ENCODE assay signal across 34 mouse cellular contexts in the genomic region with DNA sequence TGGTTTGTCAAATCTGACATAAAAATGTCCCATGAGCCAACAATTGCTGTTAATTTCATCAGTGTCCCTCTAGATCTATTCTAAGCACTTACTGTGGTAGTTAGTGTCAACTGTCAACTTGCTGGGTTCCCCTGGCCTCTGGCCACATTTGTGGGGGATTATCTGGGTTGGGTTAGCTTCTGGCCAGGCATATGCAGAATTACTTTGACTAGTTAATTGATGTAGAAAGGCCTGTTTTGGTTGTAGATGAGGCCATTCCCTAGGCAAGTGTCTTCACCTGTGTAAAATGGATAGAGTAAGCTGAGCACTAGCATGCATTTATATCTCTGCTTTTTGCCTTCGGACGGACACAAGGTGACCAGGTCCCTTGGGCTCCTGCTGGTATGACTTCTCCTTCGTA.
"Had no signal": no experiment of that assay in that cellular context is flagged by ENCODE, and none has a peak within 500 bp of the region (broad histone marks: within the 10 kb centered on the region; RNA-seq: fewer than 3 reads in every experiment).

No protein-coding gene starts in this region.

- H3K4me2 ChIP-seq: heart, embryonic 12.5 days; heart, embryonic 13.5 days; heart, embryonic 15.5 days; hindbrain, embryonic 12.5 days; hindbrain, embryonic 13.5 days; hindbrain, embryonic 14.5 days; hindbrain, embryonic 15.5 days; intestine, embryonic 15.5 days; kidney, embryonic 15.5 days had no signal

- H3K27me3 ChIP-seq: heart, embryonic 12.5 days; heart, embryonic 13.5 days; heart, embryonic 15.5 days; hindbrain, embryonic 12.5 days; hindbrain, embryonic 13.5 days; hindbrain, embryonic 15.5 days; intestine, embryonic 15.5 days; kidney, embryonic 15.5 days had no signal

- H3K4me1 ChIP-seq: heart, embryonic 12.5 days; heart, embryonic 13.5 days; heart, embryonic 15.5 days; hindbrain, embryonic 15.5 days; intestine, embryonic 15.5 days; kidney, embryonic 15.5 days had no signal

- ATAC-seq: hindbrain, embryonic 16.5 days; hindbrain, postnatal 0 days; inflammation-experienced regulatory T-cells, adult 6 months; intestine, embryonic 15.5 days; intestine, embryonic 16.5 days; intestine, postnatal 0 days had no signal

- H3K9me3 ChIP-seq: heart, embryonic 12.5 days; heart, embryonic 15.5 days; hindbrain, embryonic 10.5 days; hindbrain, embryonic 12.5 days; hindbrain, embryonic 15.5 days; intestine, embryonic 15.5 days; kidney, embryonic 15.5 days had no signal

- H3K4me3 ChIP-seq: heart, embryonic 12.5 days; heart, embryonic 13.5 days; heart, embryonic 15.5 days; hindbrain, embryonic 10.5 days; hindbrain, embryonic 12.5 days; hindbrain, embryonic 13.5 days; hindbrain, embryonic 15.5 days; intestine, embryonic 15.5 days; kidney, embryonic 15.5 days; layer of hippocampus, adult 2 months; left cerebral cortex, adult 2 months had no signal

- H3K36me3 ChIP-seq: heart, embryonic 12.5 days; heart, embryonic 13.5 days; heart, embryonic 15.5 days; hindbrain, embryonic 10.5 days; hindbrain, embryonic 12.5 days; hindbrain, embryonic 13.5 days; hindbrain, embryonic 15.5 days; intestine, embryonic 15.5 days; kidney, embryonic 15.5 days had no signal

- H3K9ac ChIP-seq: heart, embryonic 12.5 days; heart, embryonic 13.5 days; heart, embryonic 15.5 days; hindbrain, embryonic 12.5 days; hindbrain, embryonic 13.5 days; hindbrain, embryonic 14.5 days; hindbrain, embryonic 15.5 days; intestine, embryonic 15.5 days; kidney, embryonic 15.5 days had no signal

- H3K27ac ChIP-seq: heart, embryonic 13.5 days; heart, embryonic 15.5 days; hindbrain, embryonic 10.5 days; hindbrain, embryonic 12.5 days; hindbrain, embryonic 13.5 days; hindbrain, embryonic 14.5 days; hindbrain, embryonic 15.5 days; hindbrain, postnatal 0 days; intestine, embryonic 15.5 days; kidney, embryonic 15.5 days; kidney, postnatal 0 days; layer of hippocampus, adult 2 months; left cerebral cortex, adult 2 months had no signal

- DNase-seq: heart, postnatal 10 days; heart, postnatal 14 days; heart, postnatal 36 days; heart, postnatal 4 days; kidney, adult 11 months; kidney, adult 18-20 months; kidney, adult 2 months; kidney, adult 8-10 months; kidney, adult 9 months; kidney, postnatal 10 days; kidney, postnatal 14 days; kidney, postnatal 25 days; kidney, postnatal 36 days; kidney, postnatal 4 days; layer of hippocampus, adult 9-11 months; layer of hippocampus, postnatal 36 days had no signal
